Mouse (Mus musculus) G1E (cell line): Measurements from ENCODE around the gene Krtap13-1.
"Not testable (repeated sequence)": the region's sequence is repeated elsewhere in the genome, so short reads cannot be mapped to it uniquely, and the experiment has no call there.

ENCODE experiments used
- CTCF ChIP-seq: IDR thresholded peaks from 2 replicates; pipeline ENCODE4 v1.5.1; 2012; ENCODE audit warnings: low read depth, low read length, inconsistent platforms, mixed read lengths
- GATA1 ChIP-seq: IDR thresholded peaks from 2 replicates; pipeline ENCODE4 v1.6.1; 2012; ENCODE audit warnings: borderline replicate concordance, low read length, inconsistent platforms, mixed read lengths
- POLR2AphosphoS5 ChIP-seq: IDR thresholded peaks from 2 replicates; pipeline ENCODE4 v1.6.1; 2012; ENCODE audit warnings: low read depth, low read length, inconsistent platforms; ENCODE audit not compliant: insufficient replicate concordance
- TAL1 ChIP-seq: conservative IDR thresholded peaks from 2 replicates; pipeline ENCODE4 v1.6.1; 2012; ENCODE audit warnings: low read depth, low read length, inconsistent platforms, mixed read lengths

- not testable (repeated sequence) for TF ChIP-seq GATA1, CTCF, POLR2AphosphoS5, TAL1
Measured at GRCm38 (mm10) chr16:88751535-88751934, 22.9 kb downstream of the Krtap13-1 start, which contains the start of gene Krtap13.
